Mouse (Mus musculus) urinary bladder, postnatal 4 days (tissue): Measurements from ENCODE around the gene Gm13101.
"Not testable (repeated sequence)": the region's sequence is repeated elsewhere in the genome, so short reads cannot be mapped to it uniquely, and the experiment has no call there.

Experiments
- DNase-seq, 2 experiments: peaks; one replicate each; pipeline ENCODE4 v3.0.0; 2021 to 2022; ENCODE audit warnings: low spot score in 2 of 2

Gene Gm13101

DNA sequence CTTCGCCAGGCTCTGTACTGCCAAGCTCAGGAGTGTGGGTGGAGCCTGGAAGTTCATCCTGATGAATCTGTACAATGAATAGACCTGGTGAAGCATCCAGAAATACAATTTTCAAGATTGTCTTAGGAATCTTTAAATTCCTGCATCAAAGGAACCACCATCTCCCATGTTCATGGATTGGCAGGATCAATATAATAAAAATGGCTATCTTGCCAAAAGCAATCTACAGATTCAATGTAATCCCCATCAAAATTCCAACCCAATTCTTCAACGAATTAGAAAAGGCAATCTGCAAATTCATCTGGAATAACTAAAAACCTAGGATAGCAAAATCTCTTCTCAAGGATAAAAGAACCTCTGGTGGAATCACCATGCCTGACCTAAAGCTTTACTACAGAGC, at the start of gene Gm13101:
Gm13101 (minus strand) TSS at position 101 of the 400 bp plus-strand sequence.
- DNase-seq: not testable (repeated sequence)

DNA sequence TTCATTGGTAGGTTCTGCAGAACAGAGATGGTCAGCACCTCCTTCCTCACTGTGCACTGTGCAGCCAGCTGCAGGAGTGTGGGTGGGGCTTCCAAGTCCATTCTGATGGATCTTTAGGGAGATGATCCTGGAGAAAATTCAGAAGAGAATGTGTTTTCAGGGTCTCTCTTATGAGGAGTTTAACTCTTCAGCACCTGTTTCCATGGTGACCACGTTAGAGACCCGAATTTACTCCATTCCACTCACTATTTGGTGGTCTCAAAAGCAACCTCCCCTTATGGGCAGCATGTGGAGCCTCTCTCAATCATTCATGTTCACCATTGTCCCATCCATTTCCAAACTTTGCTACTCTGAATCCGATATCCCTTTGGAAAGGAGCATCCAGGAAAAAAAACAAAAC, 27.5 kb upstream of the Gm13101 start, which contains the start of gene Pramef17:
Pramef17 (minus strand) TSS at position 101 of the 400 bp plus-strand sequence.
- not testable (repeated sequence) for DNase-seq

DNA sequence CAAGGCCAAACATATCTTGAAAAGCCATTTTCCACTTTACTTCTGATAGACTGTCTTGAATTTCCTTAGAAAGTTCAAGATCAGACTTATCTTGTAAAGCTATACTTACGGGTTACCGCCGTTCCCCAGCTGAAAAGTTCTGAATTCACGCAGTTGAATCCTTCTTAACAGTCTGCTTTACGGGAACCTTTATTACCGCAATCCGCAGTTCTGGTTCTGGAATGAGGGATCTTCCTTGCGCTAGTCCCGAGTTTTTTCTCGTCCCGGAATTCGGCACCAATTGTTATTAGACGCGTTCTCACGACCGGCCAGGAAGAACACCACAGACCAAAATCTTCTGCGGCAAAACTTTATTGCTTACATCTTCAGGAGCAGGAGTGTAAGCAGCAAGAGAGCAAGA, 21.4 kb upstream of the Gm13101 start:
- DNase-seq: peak; percentile 71 to 94

DNA sequence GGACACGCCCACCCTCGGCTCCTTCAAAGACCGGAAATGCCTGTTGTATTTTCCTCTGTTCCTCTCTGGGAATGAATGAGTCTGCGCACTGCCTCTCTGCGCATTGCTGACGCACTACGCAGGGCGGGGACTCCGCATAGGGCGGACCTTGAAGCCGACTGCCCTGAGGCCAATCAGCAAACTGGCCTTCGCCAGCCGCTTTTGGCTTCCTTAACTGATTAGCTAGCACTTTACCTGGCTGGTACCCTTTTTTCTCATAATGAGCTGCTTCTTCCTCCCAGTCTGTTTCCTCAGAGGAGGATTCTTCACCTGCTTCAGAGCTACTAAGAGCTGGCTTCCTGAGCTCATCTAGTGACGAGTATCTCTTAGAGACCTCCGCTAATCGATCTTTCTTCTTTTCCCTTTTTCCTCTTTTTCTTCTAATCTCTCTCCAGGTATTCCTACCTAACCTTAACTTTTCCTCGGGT, 20.8 kb upstream of the Gm13101 start:
- DNase-seq: peak; percentile 53 to 65

DNA sequence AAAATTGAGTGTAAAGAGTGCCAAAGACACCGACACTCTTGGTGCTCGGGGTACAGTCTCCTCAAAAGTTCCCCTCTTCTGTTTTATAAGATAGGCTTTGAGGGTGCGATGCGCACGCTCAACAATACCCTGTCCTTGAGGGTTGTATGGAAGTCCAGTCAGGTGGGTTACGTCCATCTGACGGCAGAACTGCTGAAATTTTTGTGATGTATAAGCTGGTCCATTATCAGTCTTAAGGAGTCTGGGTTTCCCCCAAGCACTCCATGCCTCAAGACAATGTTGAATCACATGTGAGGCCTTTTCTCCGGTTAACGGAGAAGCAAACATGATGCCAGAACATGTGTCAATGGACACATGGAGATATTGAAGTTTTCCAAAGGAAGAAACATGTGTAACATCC, 19.0 kb upstream of the Gm13101 start:
- DNase-seq: peak; percentile 50 to 75

DNA sequence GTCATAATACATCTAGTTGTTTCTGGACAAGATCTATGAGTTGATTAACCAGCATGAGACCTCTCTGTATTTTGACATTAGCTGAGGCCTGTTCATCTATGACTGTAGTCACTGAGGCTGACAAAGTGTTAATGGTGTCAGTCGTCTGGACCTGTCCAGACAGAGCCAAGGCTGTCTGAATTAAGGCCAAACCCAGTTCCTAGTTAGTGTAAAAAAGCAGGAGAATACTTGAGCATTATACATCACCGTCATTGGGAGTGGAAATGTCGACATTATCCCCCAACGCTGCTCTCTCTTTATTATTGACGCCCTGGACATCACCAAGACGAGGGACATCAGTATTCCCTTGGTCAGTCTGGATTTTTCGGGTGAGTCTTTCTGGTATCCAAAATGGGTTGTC, 18.4 kb upstream of the Gm13101 start:
- peak in 1 of 2 experiments; percentile 24 for DNase-seq

DNA sequence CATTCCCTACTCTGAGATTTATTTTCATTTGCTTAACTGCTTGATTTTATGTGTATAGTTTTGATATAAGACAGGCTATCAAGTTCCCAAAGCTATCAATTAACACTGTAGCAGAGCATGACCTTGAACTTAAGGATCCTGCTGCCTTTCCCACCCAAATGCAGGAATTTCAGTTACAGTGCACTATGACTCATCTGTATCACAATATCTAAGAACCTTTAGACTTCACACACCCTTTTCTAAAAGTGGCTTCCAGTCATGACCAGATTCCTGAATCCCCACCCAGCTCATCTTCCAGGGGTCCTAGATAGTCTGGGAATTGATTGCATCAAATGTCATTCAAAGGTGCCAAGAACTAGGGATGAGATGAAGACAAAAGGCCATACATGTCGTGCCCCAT, 16.7 kb upstream of the Gm13101 start:
- not testable (repeated sequence) for DNase-seq

DNA sequence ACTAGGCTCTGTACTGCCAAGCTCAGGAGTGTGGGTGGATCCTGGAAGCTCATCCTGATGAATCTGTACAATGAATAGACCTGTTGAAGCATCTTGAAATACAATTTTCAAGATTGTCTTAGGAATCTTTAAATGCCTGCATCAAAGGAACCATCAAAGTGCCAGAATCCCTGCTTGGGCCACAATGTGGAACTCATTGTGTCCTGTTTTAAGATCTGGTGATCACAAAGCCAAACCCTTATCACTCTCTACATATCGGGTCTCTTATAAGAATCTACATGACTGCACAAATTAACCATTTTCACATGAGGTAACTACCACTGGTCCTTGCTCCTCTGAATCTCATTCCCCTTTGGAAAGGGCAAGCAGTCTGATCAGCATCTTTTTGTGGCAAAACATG, 15.8 kb downstream of the Gm13101 start, which contains the start of gene Pramef25:
Pramef25 (minus strand) TSS at position 101 of the 400 bp plus-strand sequence.
- not testable (repeated sequence) for DNase-seq
